Mouse (Mus musculus): ENCODE measurements at regions not wholly inside any gene's neighbourhood (a gene's known extent, or its start where the extent isn't known, plus 50 kb on each side); places are given as distances from the start of the nearest gene placed in this dataset.

GRCm38 (mm10) chr16:73097176-73097575, 789.1 kb downstream of the Robo1 start:
- H3K4me1 ChIP-seq (ENCODE audit: control insufficient read depth, insufficient read depth, low read length) = peaks cover 4% of the 10 kb centered on the region
- no peaks in the 10 kb centered on the region for H3K9me3 ChIP-seq (replicated peaks; ENCODE audit: control insufficient read depth, insufficient read depth, low read length, poor library complexity, severe bottlenecking)
- peak overlapping the region; percentile 49 for H3K27ac ChIP-seq (ENCODE audit: insufficient read depth, low read length)
- no peak overlapping the region for H3K9ac ChIP-seq (ENCODE audit: low read depth, poor library complexity, severe bottlenecking)
- no peaks in the 10 kb centered on the region for H3K27me3 ChIP-seq (ENCODE audit: control insufficient read depth, insufficient read depth, low read length, poor library complexity, severe bottlenecking)
- no peak overlapping the region for H3K4me3 ChIP-seq (ENCODE audit: low read depth, low read length)
- H3K36me3 ChIP-seq (ENCODE audit: control insufficient read depth, insufficient read depth, low read length, poor library complexity, severe bottlenecking) = no peaks in the 10 kb centered on the region
- TF ChIP-seq EP300 (IDR thresholded peaks at IDR 0.05; ENCODE audit: insufficient read depth, low read depth, low read length) = no peak
- TF ChIP-seq POLR2A (IDR thresholded peaks at IDR 0.05; ENCODE audit: insufficient read depth, low read length) = no peak
- no peak for TF ChIP-seq CTCF (IDR thresholded peaks at IDR 0.05; ENCODE audit: low read depth, low read length)

GRCm38 (mm10) chr16:73096091-73097083, 788.3 kb downstream of the Robo1 start:
- H3K4me1 ChIP-seq (ENCODE audit: control insufficient read depth, insufficient read depth, low read length) = peaks cover 4% of the 10 kb centered on the region
- H3K36me3 ChIP-seq (ENCODE audit: control insufficient read depth, insufficient read depth, low read length, poor library complexity, severe bottlenecking) = no peaks in the 10 kb centered on the region
- H3K9me3 ChIP-seq (replicated peaks; ENCODE audit: control insufficient read depth, insufficient read depth, low read length, poor library complexity, severe bottlenecking) = no peaks in the 10 kb centered on the region
- no peak overlapping the region for H3K27ac ChIP-seq (ENCODE audit: insufficient read depth, low read length)
- H3K9ac ChIP-seq (ENCODE audit: low read depth, poor library complexity, severe bottlenecking) = no peak overlapping the region
- TF ChIP-seq EP300 (IDR thresholded peaks at IDR 0.05; ENCODE audit: insufficient read depth, low read depth, low read length) (peak; percentile 89), CTCF (IDR thresholded peaks at IDR 0.05; ENCODE audit: low read depth, low read length) (no peak)
- no peak overlapping the region for H3K4me3 ChIP-seq (ENCODE audit: low read depth, low read length)
- H3K27me3 ChIP-seq (ENCODE audit: control insufficient read depth, insufficient read depth, low read length, poor library complexity, severe bottlenecking) = no peaks in the 10 kb centered on the region

Measured in ES-Bruce4 (cell line).